In genomic region chr5:30389836-30390235, GRCm38 (mm10) we compare ENCODE assay signal across 15 mouse cellular contexts.
"Had no signal": no experiment of that assay in that cellular context is flagged by ENCODE, and none has a peak within 500 bp of the region (broad histone marks: within the 10 kb centered on the region; RNA-seq: fewer than 3 reads in every experiment).

No protein-coding gene starts in this region.

- H3K9me3 ChIP-seq: liver, embryonic 15.5 days; megakaryocyte, embryonic 14.5 days; midbrain, embryonic 13.5 days; midbrain, embryonic 15.5 days; neural tube, embryonic 12.5 days had no signal

- H3K27ac ChIP-seq: liver, embryonic 15.5 days; midbrain, embryonic 13.5 days; midbrain, embryonic 15.5 days; neural tube, embryonic 12.5 days had no signal

- H3K9ac ChIP-seq: liver, embryonic 15.5 days; liver, postnatal 0 days; lung, embryonic 14.5 days; midbrain, embryonic 13.5 days; midbrain, embryonic 15.5 days; neural tube, embryonic 12.5 days had no signal

- H3K4me2 ChIP-seq: liver, embryonic 15.5 days; lung, embryonic 14.5 days; midbrain, embryonic 11.5 days; midbrain, embryonic 13.5 days; midbrain, embryonic 15.5 days; neural tube, embryonic 12.5 days had no signal

- H3K27me3 ChIP-seq: liver, embryonic 15.5 days; midbrain, embryonic 13.5 days; midbrain, embryonic 15.5 days; neural tube, embryonic 12.5 days had no signal

- H3K4me1 ChIP-seq: liver, embryonic 15.5 days; megakaryocyte, embryonic 14.5 days; midbrain, embryonic 13.5 days; midbrain, embryonic 15.5 days; neural tube, embryonic 12.5 days had no signal

- ATAC-seq: liver, postnatal 0 days; midbrain, embryonic 13.5 days; midbrain, embryonic 15.5 days had no signal

- DNase-seq: liver, postnatal 0 days; lung, embryonic 14.5 days; lung, postnatal 10 days; lung, postnatal 4 days; right cerebral cortex, postnatal 14 days; spleen, adult 18-20 months; thymus, adult 18-20 months; thymus, postnatal 14 days; thymus, postnatal 36 days had no signal

- H3K4me3 ChIP-seq: liver, embryonic 15.5 days; megakaryocyte, embryonic 14.5 days; midbrain, embryonic 13.5 days; midbrain, embryonic 15.5 days; neural tube, embryonic 12.5 days had no signal

- H3K36me3 ChIP-seq: liver, embryonic 15.5 days; midbrain, embryonic 13.5 days; midbrain, embryonic 15.5 days; neural tube, embryonic 12.5 days had no signal
